Mouse (Mus musculus): ENCODE results near the gene Anxa9.

GRCm38 (mm10) chr3:95286011-95286410 lies 21.0 kb downstream of the Anxa9 start:
- TF ChIP-seq POLR2A (IDR thresholded peaks at IDR 0.05; ENCODE audit: low read depth, low read length) (no peak), ZC3H11A (IDR thresholded peaks at IDR 0.05; ENCODE audit: low read depth, low read length) (no peak), EP300 (IDR thresholded peaks at IDR 0.05; ENCODE audit: low read length) (no peak), TBP (conservative IDR thresholded peaks at IDR 0.05; ENCODE audit: low read depth, low read length) (no peak), SMC3 (IDR thresholded peaks at IDR 0.05; ENCODE audit: low read depth, low read length) (no peak), USF1 (IDR thresholded peaks at IDR 0.05; ENCODE audit: low read depth, low read length) (no peak), CTCF (conservative IDR thresholded peaks at IDR 0.05 in 1 of 2, IDR thresholded peaks at IDR 0.05 in 1 of 2; ENCODE audit: low read depth in 2 of 2, low read length in 2 of 2) (no peak), UBTF (IDR thresholded peaks at IDR 0.05; ENCODE audit: low read depth, low read length) (no peak), JUND (conservative IDR thresholded peaks at IDR 0.05; ENCODE audit: low read depth, low read length) (no peak), MAZ (IDR thresholded peaks at IDR 0.05; ENCODE audit: low read depth, low read length) (no peak), E2F4 (IDR thresholded peaks at IDR 0.05; ENCODE audit: insufficient replicate concordance, low read depth, low read length) (no peak), ETS1 (conservative IDR thresholded peaks at IDR 0.05; ENCODE audit: low read depth, low read length) (no peak), RAD21 (IDR thresholded peaks at IDR 0.05; ENCODE audit: low read depth, low read length) (no peak)

All from CH12.LX (cell line).